Comparison of ENCODE assay signal across 8 mouse cellular contexts in genomic region chr19:55244791-55245231, GRCm38 (mm10). TPM values are rescaled to one million over a fixed set of nuclear protein-coding genes. Genes with fewer than 3 reads are reported as not detected.
DNase-seq lines count a peak whose midpoint lies in the region; ATAC-seq and TF ChIP-seq lines count a peak whose summit lies in the region.

No protein-coding gene starts in this region.

- no peak overlapping the region for H3K4me3 ChIP-seq in hindbrain, embryonic 10.5 days
- no peak overlapping the region for H3K4me3 ChIP-seq in hindbrain, embryonic 14.5 days (replicated peaks; ENCODE audit: low read length)
- H3K4me3 ChIP-seq in intestine, postnatal 0 days (ENCODE audit: low read depth, low read length), result no peak overlapping the region
- no peak overlapping the region for H3K4me3 ChIP-seq in limb, embryonic 10.5 days
- no peak overlapping the region for H3K4me3 ChIP-seq in neural tube, embryonic 11.5 days (ENCODE audit: low read depth, low read length)

- peak; percentile 73 for TF ChIP-seq CTCF in intestine, postnatal 0 days (IDR thresholded peaks at IDR 0.05; ENCODE audit: low read depth)

- peak overlapping the region; percentile 60; the same call in 1 of the 2 replicates for H3K27ac ChIP-seq in hindbrain, embryonic 10.5 days
- no peak overlapping the region for H3K27ac ChIP-seq in hindbrain, embryonic 14.5 days
- H3K27ac ChIP-seq in intestine, postnatal 0 days (ENCODE audit: low read depth, low read length), result peak overlapping the region; percentile 68
- H3K27ac ChIP-seq in limb, embryonic 10.5 days, result peak overlapping the region; percentile 10; the same call in 1 of the 2 replicates
- 0 out of 2 replicates have a peak overlapping the region, but pooled peaks have one; percentile 3 for H3K27ac ChIP-seq in neural tube, embryonic 11.5 days (ENCODE audit: low read depth, low read length)

- H3K27me3 ChIP-seq in hindbrain, embryonic 10.5 days (ENCODE audit: insufficient read depth, poor library complexity, severe bottlenecking), result no peaks in the 10 kb centered on the region; the same call in 1 of the 2 replicates
- H3K27me3 ChIP-seq in hindbrain, embryonic 14.5 days (ENCODE audit: control insufficient read depth, insufficient read depth, low read length), result no peaks in the 10 kb centered on the region
- H3K27me3 ChIP-seq in intestine, postnatal 0 days (replicated peaks; ENCODE audit: control insufficient read depth, insufficient read depth, low read length), result no peaks in the 10 kb centered on the region
- H3K27me3 ChIP-seq in limb, embryonic 10.5 days (ENCODE audit: low read depth, poor library complexity, severe bottlenecking), result no peaks in the 10 kb centered on the region
- H3K27me3 ChIP-seq in neural tube, embryonic 11.5 days (ENCODE audit: control insufficient read depth, insufficient read depth, low read length), result no peaks in the 10 kb centered on the region

- DNase-seq in hindbrain, embryonic 10.5 days (ENCODE audit: low spot score), result peak; percentile 17
- no peak for DNase-seq in hindbrain, embryonic 14.5 days (ENCODE audit: low spot score)
- DNase-seq in adrenal gland, postnatal 14 days, result peak; percentile 87
- DNase-seq in gastrocnemius, postnatal 25 days, result peak; percentile 57
- peak; percentile 42 for DNase-seq in limb, embryonic 10.5 days (ENCODE audit: low spot score)
- no peak for DNase-seq in neural tube, embryonic 11.5 days (ENCODE audit: low spot score)
- DNase-seq in thymus, postnatal 36 days, result no peak

- H3K4me1 ChIP-seq in hindbrain, embryonic 10.5 days (replicated peaks), result peaks cover 4% of the 10 kb centered on the region; the same call in 1 of the 2 replicates
- no peaks in the 10 kb centered on the region for H3K4me1 ChIP-seq in hindbrain, embryonic 14.5 days (replicated peaks; ENCODE audit: control insufficient read depth, insufficient read depth, low read length)
- H3K4me1 ChIP-seq in intestine, postnatal 0 days (replicated peaks; ENCODE audit: control insufficient read depth, insufficient read depth, low read length), result no peaks in the 10 kb centered on the region
- peaks cover 9% of the 10 kb centered on the region for H3K4me1 ChIP-seq in limb, embryonic 10.5 days
- no peaks in the 10 kb centered on the region for H3K4me1 ChIP-seq in neural tube, embryonic 11.5 days (ENCODE audit: control insufficient read depth, insufficient read depth, low read length)

- H3K9me3 ChIP-seq in hindbrain, embryonic 10.5 days, result no peaks in the 10 kb centered on the region
- H3K9me3 ChIP-seq in hindbrain, embryonic 14.5 days (ENCODE audit: control insufficient read depth, low read length), result no peaks in the 10 kb centered on the region
- no peaks in the 10 kb centered on the region for H3K9me3 ChIP-seq in intestine, postnatal 0 days (ENCODE audit: control insufficient read depth)
- no peaks in the 10 kb centered on the region for H3K9me3 ChIP-seq in limb, embryonic 10.5 days (replicated peaks)
- no peaks in the 10 kb centered on the region for H3K9me3 ChIP-seq in neural tube, embryonic 11.5 days (ENCODE audit: control insufficient read depth, low read length)

- 26% methylated on average over 7 of the region's 7 CpGs for WGBS in hindbrain, embryonic 10.5 days
- 32% methylated on average over 7 of the region's 7 CpGs for WGBS in hindbrain, embryonic 14.5 days
- WGBS in intestine, postnatal 0 days, result 30% methylated on average over 7 of the region's 7 CpGs
- 23% methylated on average over 7 of the region's 7 CpGs for WGBS in limb, embryonic 10.5 days
- WGBS in neural tube, embryonic 11.5 days, result 27% methylated on average over 7 of the region's 7 CpGs

- no peak for ATAC-seq in hindbrain, embryonic 14.5 days (ENCODE audit: low FRiP score)
- peak; percentile 48 for ATAC-seq in intestine, postnatal 0 days
- ATAC-seq in neural tube, embryonic 11.5 days (ENCODE audit: insufficient read depth, low FRiP score, low TSS enrichment), result no peak

- no peak overlapping the region for H3K4me2 ChIP-seq in hindbrain, embryonic 14.5 days (replicated peaks)
- no peak overlapping the region for H3K4me2 ChIP-seq in intestine, postnatal 0 days (replicated peaks; ENCODE audit: low read depth)
- H3K4me2 ChIP-seq in neural tube, embryonic 11.5 days (ENCODE audit: low read depth), result no peak overlapping the region

- no peak overlapping the region for H3K9ac ChIP-seq in hindbrain, embryonic 14.5 days
- no peak overlapping the region for H3K9ac ChIP-seq in intestine, postnatal 0 days (ENCODE audit: low read depth, low read length)
- no peak overlapping the region for H3K9ac ChIP-seq in neural tube, embryonic 11.5 days (ENCODE audit: low read length)

- H3K36me3 ChIP-seq in hindbrain, embryonic 10.5 days, result no peaks in the 10 kb centered on the region
- no peaks in the 10 kb centered on the region for H3K36me3 ChIP-seq in hindbrain, embryonic 14.5 days (replicated peaks; ENCODE audit: control insufficient read depth, insufficient read depth)
- H3K36me3 ChIP-seq in intestine, postnatal 0 days (ENCODE audit: control insufficient read depth, insufficient read depth), result no peaks in the 10 kb centered on the region
- H3K36me3 ChIP-seq in limb, embryonic 10.5 days, result no peaks in the 10 kb centered on the region
- no peaks in the 10 kb centered on the region for H3K36me3 ChIP-seq in neural tube, embryonic 11.5 days (ENCODE audit: control insufficient read depth, insufficient read depth, low read length)

RNA-seq across cellular contexts. Expression of gene Gucy2g, which starts 3.8 kb away (rescaled TPM):
- polyA plus RNA-seq in hindbrain, embryonic 10.5 days (2016; fragmentation: Nextera tagmentation; extraction: Ambion mirVana), result not detected in 2 replicates
- polyA plus RNA-seq in hindbrain, embryonic 14.5 days (2014; fragmentation: Nextera tagmentation; extraction: Ambion mirVana), result 0.08 and 0.09 TPM in 2 replicates
- total RNA-seq in adrenal gland, postnatal 14 days (2021), result not detected in 2 replicates
- under 1 TPM in 1 of 2 experiments, not detected in 1; 0.23 TPM for total RNA-seq in gastrocnemius, postnatal 25 days (2021)
- polyA plus RNA-seq in intestine, postnatal 0 days (2015; fragmentation: Nextera tagmentation; extraction: Ambion mirVana), result 0.12 and 0.17 TPM in 2 replicates
- not detected in 2 replicates for polyA plus RNA-seq in limb, embryonic 10.5 days (2016; fragmentation: Nextera tagmentation; extraction: Ambion mirVana)
- not detected in 2 replicates for polyA plus RNA-seq in neural tube, embryonic 11.5 days (2014; fragmentation: Nextera tagmentation; extraction: Ambion mirVana)

RNA-seq across cellular contexts. Expression of gene Acsl5, which starts 6.9 kb away (rescaled TPM):
- polyA plus RNA-seq in hindbrain, embryonic 10.5 days (2016; fragmentation: Nextera tagmentation; extraction: Ambion mirVana), result 20.5 and 24.0 TPM in 2 replicates
- 17.3 and 23.4 TPM in 2 replicates for polyA plus RNA-seq in hindbrain, embryonic 14.5 days (2014; fragmentation: Nextera tagmentation; extraction: Ambion mirVana)
- 80.5 and 115 TPM in 2 replicates for total RNA-seq in adrenal gland, postnatal 14 days (2021)
- 1 to 10 TPM; 3.8 to 4.5 TPM for total RNA-seq in gastrocnemius, postnatal 25 days (2021)
- 1,862 and 1,917 TPM in 2 replicates for polyA plus RNA-seq in intestine, postnatal 0 days (2015; fragmentation: Nextera tagmentation; extraction: Ambion mirVana)
- 15.4 and 25.6 TPM in 2 replicates for polyA plus RNA-seq in limb, embryonic 10.5 days (2016; fragmentation: Nextera tagmentation; extraction: Ambion mirVana)
- 19.4 and 20.8 TPM in 2 replicates for polyA plus RNA-seq in neural tube, embryonic 11.5 days (2014; fragmentation: Nextera tagmentation; extraction: Ambion mirVana)

Comparison
In these comparisons a context has a peak if more than half of its experiments do, and no peak if none do; other contexts are left out.
1. DNase-seq: peak in hindbrain, embryonic 10.5 days (single experiment), adrenal gland, postnatal 14 days (single experiment), gastrocnemius, postnatal 25 days (single experiment) and limb, embryonic 10.5 days (single experiment); none in hindbrain, embryonic 14.5 days (single experiment), neural tube, embryonic 11.5 days (single experiment) and thymus, postnatal 36 days (0 of 2).
2. RNA of gene Acsl5, which starts 6.9 kb away (polyA plus RNA-seq): 1,862 to 1,917 TPM in intestine, postnatal 0 days; 20.5 to 24.0 TPM in hindbrain, embryonic 10.5 days, 19.4 to 20.8 TPM in neural tube, embryonic 11.5 days, 17.3 to 23.4 TPM in hindbrain, embryonic 14.5 days and 15.4 to 25.6 TPM in limb, embryonic 10.5 days; every median in the first group is over 10 times any median in the second.